Mouse (Mus musculus): ENCODE measurements around the gene Zbtb8a.
A peak's percentile ranks its signal among the peaks of the same experiment; 100 is the strongest.
"Not testable (repeated sequence)": the region's sequence is repeated elsewhere in the genome, so short reads cannot be mapped to it uniquely, and the experiment has no call there.

Gene Zbtb8a

DNA sequence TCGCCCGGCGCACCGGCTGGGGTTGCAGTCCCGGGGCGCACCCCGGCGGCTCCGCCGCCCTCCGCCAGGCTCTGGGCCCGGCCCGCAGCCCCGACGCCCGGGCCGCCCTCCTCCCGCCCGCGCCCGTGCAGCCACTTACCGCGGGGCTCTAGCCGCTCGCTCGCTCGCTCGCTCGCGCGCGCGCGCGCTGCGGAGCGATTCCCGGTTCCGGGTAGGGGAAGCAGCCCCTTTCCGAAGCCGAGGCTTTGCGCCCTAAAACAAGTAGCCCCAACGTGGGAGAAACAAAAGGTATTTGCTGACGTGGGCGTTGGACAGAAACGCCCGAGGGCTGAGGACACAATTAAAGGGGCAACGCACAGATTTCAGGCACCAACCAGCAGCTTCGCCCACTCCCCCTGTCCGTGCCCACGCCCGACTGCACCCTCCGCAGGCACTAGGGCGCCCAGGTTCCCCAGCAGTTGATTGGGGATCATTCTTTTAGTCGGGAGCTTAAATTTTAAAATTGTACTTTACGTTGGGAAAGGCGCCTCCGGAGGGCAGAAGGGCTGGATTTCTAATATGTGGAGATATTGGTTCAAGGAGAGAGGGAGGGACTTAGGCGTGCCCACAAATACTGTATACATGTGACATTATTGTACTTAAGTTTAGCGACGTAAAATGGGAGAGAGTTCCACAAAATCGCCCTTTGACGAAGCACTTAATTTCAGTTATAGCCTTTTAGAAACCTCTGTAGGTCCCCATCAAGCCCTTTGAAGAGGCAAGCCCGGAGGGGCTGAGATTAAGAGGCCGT is at the start of gene Zbtb8a:
TSS of gene Zbtb8a (minus strand) at position 516 of the 790 bp plus-strand sequence.
- peak in 1 of 2 experiments; percentile 31 for DNase-seq (ENCODE audit: low spot score in 2 of 2)

DNA sequence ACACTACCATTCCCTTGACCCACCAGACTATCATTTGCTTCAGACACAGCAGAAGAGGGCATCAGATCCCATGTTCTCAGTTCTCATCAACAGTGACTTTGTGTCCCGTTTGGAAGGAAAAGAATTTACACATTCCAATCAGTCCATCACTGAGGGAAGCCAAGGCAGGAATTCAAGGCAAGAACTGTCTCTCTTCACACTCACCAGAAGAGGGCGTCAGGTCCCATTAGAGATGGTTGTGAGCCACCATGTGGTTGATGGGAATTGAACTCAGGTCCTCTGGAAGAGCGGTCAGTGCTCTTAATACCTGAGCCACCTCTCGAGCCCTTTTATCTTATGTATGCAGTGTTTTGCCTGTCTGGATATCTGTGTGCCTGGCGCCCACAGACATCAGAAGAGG is 40.4 kb upstream of the Zbtb8a start:
- no peak for DNase-seq (ENCODE audit: low spot score in 2 of 2)

DNA sequence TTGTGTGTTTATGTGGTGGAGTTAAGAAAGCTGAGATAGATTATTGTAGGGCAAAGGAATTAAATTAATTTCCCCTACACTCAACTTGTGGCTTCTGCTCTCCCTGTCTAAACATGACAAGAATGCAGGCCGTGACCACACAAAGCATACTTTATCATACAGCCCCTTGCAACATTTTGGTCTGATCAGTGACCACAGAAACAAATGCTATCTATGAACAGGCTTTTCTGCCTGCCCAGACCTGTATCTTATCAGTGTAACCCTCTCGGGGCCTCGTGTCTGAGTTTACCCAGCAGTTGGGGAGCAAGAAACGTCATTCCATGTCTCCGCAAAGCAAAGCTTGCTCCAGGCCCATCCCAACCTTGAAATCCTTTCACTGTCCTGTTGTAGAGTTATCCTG is 38.6 kb upstream of the Zbtb8a start:
- no peak for DNase-seq (ENCODE audit: low spot score in 2 of 2)

DNA sequence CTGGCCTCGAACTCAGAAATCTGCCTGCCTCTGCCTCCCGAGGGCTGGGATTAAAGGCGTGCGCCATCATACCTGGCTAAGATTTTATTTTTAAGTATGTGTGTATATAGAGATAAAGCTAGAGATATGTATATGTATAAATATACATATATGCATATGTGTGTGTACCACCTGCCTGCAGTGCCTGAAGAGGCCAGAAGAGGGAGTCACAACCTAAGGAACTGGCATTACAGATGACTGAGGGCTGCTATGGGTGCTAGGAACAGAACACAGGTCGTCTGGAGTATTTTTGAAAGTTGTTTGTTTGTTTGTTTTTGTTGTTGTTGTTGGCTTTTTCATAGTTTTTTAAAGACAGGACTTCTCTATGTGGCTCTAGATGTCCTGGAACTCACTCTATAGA is 38.0 kb upstream of the Zbtb8a start:
- no peak for DNase-seq (ENCODE audit: low spot score in 2 of 2)

DNA sequence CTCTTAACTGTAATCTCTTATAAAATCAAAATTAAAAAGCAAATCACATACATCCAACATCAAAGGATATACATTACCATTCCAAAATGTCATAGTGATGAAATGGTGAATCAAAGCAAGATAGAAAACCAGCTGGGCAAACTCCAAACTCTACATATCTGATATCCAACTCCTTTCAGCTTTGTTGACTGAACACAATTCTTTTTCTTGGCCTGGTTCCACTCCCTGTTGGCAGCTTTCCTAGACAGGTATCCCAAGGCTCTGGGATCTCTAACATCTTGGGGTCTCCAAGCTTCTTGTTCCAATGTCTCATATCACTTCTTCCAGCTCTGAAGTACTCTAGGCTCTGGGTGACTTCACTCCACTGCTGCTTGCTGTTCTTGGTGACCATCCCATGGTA is 33.1 kb upstream of the Zbtb8a start:
- no peak for DNase-seq (ENCODE audit: low spot score in 2 of 2)

- DNase-seq (ENCODE audit: low spot score in 2 of 2): not testable (repeated sequence)
Observed at GRCm38 (mm10) chr4:129410532-129410931, 32.6 kb upstream of the Zbtb8a start.

- DNase-seq (ENCODE audit: low spot score in 2 of 2): peak in 1 of 2 experiments; percentile 23
Observed at GRCm38 (mm10) chr4:129406447-129406846, 28.5 kb upstream of the Zbtb8a start.

DNA sequence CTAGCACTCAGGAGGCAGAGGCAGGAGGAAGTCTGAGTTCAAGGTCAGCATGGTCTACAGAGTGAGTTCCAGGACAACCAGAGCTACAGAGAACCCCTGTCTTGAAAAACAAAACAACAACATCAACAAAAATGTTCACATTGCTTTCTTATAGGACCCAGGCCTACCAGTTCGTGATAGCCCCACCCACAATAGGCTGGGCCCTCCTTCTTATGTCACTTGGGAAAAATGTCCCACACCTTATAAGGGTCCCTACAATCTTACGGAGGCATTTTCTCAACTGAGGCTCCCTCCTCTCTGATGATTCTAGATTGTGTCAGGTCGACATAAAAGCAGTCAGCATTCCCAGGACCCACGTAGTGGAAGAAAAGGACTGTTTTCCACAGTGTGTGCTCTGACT is 21.9 kb upstream of the Zbtb8a start:
- DNase-seq (ENCODE audit: low spot score in 2 of 2): no peak

DNA sequence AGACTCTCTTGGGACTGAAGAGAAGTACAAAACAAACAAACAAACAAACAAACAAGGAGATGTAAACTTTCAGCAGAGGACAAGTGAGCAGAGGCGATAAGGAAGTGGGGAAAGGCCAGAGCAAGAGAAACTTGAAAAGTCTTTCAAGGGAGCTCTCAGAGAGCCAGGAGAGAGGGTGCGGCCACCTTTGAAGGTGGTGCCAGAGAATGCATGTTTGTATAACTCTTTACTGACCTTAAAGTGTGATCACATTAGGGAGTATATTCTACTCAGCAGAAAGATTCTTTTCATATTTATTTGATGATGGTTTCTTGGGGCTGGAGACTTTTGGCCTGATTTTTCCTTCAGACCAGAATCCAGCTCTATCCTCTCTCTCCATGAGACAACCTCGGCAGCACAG is 19.0 kb upstream of the Zbtb8a start:
- no peak for DNase-seq (ENCODE audit: low spot score in 2 of 2)

GRCm38 (mm10) chr4:129394089-129394870 is 16.4 kb upstream of the Zbtb8a start:
- DNase-seq (ENCODE audit: low spot score in 2 of 2): no peak

- DNase-seq (ENCODE audit: low spot score in 2 of 2): no peak
Observed at GRCm38 (mm10) chr4:129390936-129391557, 13.1 kb upstream of the Zbtb8a start.

GRCm38 (mm10) chr4:129390216-129390743 is 12.4 kb upstream of the Zbtb8a start:
- DNase-seq (ENCODE audit: low spot score in 2 of 2): no peak

GRCm38 (mm10) chr4:129388404-129388803 is 10.5 kb upstream of the Zbtb8a start:
- no peak for DNase-seq (ENCODE audit: low spot score in 2 of 2)

GRCm38 (mm10) chr4:129386989-129387388 is 9.1 kb upstream of the Zbtb8a start:
- no peak for DNase-seq (ENCODE audit: low spot score in 2 of 2)

GRCm38 (mm10) chr4:129386269-129386946 is 8.5 kb upstream of the Zbtb8a start:
- no peak for DNase-seq (ENCODE audit: low spot score in 2 of 2)

DNA sequence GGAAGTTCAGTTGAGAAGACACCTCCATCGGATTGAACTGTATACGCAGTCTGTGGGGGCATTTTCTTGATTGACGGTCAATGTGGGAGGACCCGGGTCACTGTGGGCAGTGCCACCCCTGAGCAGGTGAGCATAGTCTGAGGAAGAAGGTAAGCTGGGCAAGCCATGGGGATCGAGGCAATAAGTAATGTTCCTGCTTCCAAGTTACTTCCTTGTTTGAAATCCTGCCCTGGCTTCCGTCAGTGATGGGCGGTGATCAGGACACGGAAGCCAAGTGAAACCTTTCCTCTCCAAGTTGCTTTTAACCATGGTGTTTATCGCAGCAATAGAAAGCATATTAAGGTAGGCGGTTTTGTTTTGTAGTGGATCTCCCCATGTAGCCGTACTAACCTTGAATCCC is 7.8 kb upstream of the Zbtb8a start:
- DNase-seq (ENCODE audit: low spot score in 2 of 2): no peak

DNA sequence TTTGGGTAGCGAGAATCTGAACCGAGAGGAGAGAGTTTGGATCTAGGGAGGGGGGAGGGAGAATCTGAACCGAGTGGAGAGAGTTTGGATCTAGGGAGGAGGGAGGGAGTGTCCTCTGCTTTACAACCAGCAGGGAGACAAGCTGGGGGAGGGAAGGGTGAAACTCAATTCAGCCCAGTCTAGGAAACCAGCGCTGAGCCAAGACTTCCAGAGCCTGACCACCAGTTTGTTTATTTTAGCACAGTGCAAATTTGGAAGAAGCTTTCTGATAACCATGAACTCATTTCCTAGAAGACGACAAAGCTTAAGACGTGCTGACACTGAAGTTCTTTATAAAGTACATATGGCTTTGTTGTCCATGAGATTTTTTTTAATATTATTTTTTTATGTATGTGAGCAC is 6.5 kb upstream of the Zbtb8a start:
- DNase-seq (ENCODE audit: low spot score in 2 of 2): no peak

- no peak for DNase-seq (ENCODE audit: low spot score in 2 of 2)
Observed at GRCm38 (mm10) chr4:129383586-129383985, 5.7 kb upstream of the Zbtb8a start.

- no peak for DNase-seq (ENCODE audit: low spot score in 2 of 2)
Observed at GRCm38 (mm10) chr4:129382488-129382887, 4.6 kb upstream of the Zbtb8a start.

- no peak for DNase-seq (ENCODE audit: low spot score in 2 of 2)
Observed at GRCm38 (mm10) chr4:129382029-129382428, 4.1 kb upstream of the Zbtb8a start.

- no peak for DNase-seq (ENCODE audit: low spot score in 2 of 2)
Observed at GRCm38 (mm10) chr4:129381148-129381547, 3.2 kb upstream of the Zbtb8a start.

GRCm38 (mm10) chr4:129379805-129380204 is 1.9 kb upstream of the Zbtb8a start:
- DNase-seq (ENCODE audit: low spot score in 2 of 2): no peak
